Mouse (Mus musculus): Measurements from ENCODE around the gene Syn3.

DNA sequence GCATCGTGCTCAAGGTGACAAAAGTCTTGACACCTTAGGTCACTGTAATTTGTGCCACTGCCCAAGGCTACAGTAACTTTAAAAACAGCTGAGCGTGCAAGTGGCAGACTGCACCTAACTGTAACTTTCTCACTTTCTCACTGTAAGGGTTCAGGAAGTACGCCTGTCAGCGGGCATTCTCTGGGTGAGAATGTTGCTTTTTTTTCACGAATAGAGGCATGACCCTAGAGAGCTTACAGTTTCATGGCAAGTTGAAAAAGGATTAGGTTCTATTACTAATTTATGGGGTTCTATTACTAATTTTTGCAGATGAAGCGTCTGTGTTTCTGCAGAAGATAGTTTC, 476.3 kb downstream of the Syn3 start:
- TF ChIP-seq POLR2A (IDR thresholded peaks at IDR 0.05; ENCODE audit: low read depth, low read length), result no peak
- TF ChIP-seq CTCF (IDR thresholded peaks at IDR 0.05; ENCODE audit: extremely low read depth, insufficient read depth, insufficient read length, insufficient replicate concordance), result no peak
